Mouse (Mus musculus) embryonic fibroblast, embryonic 13.5 days (primary cell): ENCODE measurements around the gene Zfhx3.

Experiments used
- CTCF ChIP-seq: IDR thresholded peaks from 2 replicates; pipeline ENCODE4 v1.5.1; 2011; ENCODE audit warnings: mild to moderate bottlenecking, control low read depth, low read length, moderate library complexity, borderline replicate concordance; ENCODE audit not compliant: insufficient read depth
- POLR2A ChIP-seq: IDR thresholded peaks from 2 replicates; pipeline ENCODE4 v1.6.1; 2011; ENCODE audit warnings: low read depth, mild to moderate bottlenecking, control low read depth, low read length, moderate library complexity

DNA sequence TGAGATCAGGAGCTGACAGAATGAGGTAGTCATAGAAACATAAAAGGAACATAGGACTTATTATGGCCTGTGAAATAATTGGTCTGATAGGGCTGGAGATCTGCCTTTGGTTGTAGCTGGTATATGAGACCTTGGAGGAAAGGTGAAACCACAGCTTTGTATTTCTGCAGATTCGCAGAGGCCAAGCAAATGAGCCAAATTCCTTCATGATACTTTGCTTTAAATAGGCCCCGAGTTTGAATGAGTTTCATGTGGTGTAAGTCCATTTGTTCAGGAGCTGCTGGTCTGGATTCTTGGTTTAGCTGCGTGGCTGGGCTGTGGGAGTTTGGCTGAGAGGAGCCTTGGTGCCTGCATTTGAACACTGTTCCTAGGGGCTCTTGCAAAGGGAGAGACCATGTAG, 101.7 kb downstream of the Zfhx3 start:
- TF ChIP-seq POLR2A, result no peak
- no peak for TF ChIP-seq CTCF
